Mouse (Mus musculus) megakaryocyte-erythroid progenitor cell, adult 5-6 weeks (primary cell): ENCODE measurements at regions not wholly inside any gene's neighbourhood (a gene's known extent, or its start where the extent isn't known, plus 50 kb on each side); places are given as distances from the start of the nearest gene placed in this dataset.
A peak's percentile ranks its signal among the peaks of the same experiment; 100 is the strongest.

ENCODE experiments used
- ATAC-seq: replicated peaks from 2 replicates; pipeline ENCODE4 v1.8.0; 2016; ENCODE audit warnings: mild to moderate bottlenecking, inconsistent platforms; ENCODE audit not compliant: severe bottlenecking, poor library complexity, low FRiP score, low TSS enrichment

DNA sequence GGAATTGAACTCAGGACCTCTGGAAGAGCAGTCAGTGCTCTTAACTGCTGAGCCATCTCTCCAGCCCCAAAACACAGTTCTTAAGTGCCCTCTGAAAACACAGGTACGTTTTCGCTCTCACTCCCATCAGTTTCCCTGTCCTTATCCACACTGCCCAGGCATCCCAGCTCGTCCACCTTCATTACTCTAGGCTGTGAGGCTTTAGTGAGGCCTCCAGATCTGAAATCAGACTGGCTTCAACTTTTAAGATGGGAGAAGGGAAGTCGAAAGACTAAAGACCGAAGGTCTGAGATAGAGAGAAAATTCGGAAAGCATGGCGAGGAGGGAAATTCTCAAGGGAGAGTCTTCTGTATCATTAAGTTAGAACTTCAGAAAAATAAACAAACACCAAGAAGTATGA is 54.8 kb upstream of the Tet2 start:
- no peak for ATAC-seq

DNA sequence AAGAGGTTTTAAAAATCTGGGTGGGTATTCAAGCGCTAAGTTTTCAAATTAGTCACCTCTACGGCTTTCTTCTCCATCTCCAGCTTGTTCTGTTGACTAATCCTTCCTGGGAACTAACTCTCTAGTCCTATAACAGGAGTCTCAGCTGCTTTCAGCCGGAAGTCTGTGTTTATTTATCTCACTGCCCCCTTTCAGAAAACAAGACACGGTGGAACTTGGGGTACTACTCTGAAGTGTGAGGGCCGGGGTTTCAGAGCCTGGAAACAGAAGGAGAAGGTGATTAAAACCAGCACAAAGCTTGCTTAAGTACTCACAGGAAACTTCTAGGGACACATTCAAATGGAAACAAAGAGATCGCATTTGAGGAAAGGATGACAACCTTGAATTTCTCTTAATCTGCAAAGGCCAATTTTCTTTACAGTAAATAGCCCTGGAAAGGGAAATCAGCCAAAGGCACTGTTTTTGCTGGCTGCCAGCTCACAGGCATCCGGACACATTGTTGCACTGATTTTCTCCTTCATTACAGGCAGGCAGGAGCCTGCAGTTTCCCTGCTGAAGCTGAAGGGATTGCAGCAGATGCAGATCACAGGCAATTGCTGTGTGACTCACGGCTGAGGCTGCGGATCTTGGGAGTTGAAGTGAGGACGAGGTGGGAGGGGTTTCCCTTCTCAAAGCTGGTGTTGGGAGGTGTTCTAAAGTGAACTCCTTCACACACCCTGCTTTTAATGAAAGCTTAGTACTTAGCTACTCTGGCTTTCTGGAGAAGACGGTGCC is 55.7 kb upstream of the Tet2 start:
- ATAC-seq = no peak

DNA sequence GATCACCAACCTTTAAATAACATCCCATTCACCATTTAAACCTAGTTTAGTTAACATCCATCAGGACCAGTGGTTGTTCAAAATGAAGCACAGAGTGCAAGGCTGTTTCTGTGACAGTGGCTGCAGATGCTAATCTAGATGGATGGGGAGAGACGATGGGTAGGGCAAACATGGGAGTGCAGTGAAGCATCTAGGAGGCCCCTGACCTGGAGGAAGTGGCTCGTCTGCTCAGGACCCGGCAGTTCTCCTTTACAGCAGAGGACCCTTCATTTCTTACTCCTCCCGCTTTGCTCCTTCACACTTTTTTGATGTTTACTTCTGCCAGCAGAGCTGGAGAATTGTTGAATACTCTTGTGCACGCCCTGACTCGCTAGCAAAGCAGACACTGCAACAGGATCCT is 60.5 kb upstream of the Tet2 start:
- no peak for ATAC-seq

DNA sequence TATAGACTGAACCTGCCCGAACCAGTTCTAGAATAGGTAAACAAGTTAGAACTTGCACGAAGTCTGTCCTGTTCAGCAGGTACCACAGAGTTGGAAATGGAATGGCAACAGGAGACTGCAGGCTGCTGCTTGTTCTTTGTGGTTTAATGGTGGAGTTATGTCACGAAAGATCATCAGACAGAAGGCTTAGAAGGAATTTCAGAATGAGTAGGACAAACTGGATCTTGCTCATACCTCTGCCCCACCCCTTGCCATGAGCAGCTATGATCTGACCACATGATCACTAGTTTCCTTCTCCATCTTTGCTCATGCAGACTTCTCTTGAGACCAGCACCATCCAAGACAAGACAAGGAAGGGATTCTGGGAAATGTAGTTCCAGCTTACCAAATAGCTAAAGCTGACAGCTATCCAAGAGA is 63.9 kb upstream of the Tet2 start:
- no peak for ATAC-seq

GRCm38 (mm10) chr3:133613836-133614711 is 69.1 kb upstream of the Tet2 start:
- ATAC-seq = peak; percentile 94

DNA sequence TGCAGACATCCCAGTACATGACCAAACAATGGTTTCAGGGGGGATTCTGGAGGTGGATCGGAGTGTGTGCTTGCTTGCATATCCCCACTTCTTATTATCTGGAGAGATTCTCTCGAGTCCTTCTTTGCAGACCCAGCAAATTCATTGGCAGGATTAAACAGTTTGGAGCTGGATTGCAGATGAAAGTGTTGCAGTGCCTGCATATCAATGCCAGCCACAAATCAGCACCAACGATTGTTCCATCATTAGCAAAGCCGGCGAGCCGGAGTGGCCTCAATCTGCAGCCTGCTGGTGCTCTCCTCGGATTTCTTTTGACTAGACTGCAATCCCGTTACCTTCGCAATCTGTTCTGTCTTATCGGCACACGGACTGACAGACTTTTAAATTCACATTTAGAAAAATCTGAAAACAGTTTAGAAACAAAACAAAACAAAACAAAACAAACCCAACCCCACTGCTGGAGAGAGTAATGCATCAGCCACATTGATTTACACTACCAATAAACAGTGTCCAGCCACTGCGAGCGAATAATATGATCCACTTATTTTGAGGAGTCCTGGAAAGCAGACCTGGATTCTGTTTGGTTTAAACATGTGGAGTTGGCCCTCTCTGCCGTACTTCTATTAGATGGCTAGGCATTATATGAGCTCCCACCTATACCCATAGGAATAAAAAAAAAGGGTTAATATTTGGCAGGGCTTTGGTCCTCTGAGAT is 69.9 kb upstream of the Tet2 start:
- no peak for ATAC-seq

- ATAC-seq = no peak
Measured at GRCm38 (mm10) chr3:133617036-133617435, 72.1 kb upstream of the Tet2 start.

DNA sequence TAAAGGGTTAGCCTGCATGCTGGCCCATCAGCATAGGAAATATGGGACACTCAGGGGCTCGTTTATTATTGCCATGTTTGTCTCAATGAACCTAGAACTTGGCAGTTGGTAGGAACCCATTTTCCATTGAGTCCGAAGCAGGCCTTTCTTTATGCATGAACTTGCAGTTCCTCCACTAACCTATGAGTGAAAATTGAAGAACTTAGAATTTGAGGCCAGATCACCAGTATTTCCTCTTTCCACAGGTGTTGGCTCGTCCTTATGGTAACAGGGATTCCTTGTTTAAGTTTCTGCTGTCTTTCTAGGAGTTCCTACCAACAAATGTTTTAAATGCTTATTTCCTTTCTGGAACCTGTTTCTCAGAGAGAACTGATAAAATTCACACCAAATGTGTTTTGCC is 73.6 kb upstream of the Tet2 start:
- ATAC-seq = no peak

- peak; percentile 82 for ATAC-seq
Measured at GRCm38 (mm10) chr3:133623201-133623744, 78.3 kb upstream of the Tet2 start.

DNA sequence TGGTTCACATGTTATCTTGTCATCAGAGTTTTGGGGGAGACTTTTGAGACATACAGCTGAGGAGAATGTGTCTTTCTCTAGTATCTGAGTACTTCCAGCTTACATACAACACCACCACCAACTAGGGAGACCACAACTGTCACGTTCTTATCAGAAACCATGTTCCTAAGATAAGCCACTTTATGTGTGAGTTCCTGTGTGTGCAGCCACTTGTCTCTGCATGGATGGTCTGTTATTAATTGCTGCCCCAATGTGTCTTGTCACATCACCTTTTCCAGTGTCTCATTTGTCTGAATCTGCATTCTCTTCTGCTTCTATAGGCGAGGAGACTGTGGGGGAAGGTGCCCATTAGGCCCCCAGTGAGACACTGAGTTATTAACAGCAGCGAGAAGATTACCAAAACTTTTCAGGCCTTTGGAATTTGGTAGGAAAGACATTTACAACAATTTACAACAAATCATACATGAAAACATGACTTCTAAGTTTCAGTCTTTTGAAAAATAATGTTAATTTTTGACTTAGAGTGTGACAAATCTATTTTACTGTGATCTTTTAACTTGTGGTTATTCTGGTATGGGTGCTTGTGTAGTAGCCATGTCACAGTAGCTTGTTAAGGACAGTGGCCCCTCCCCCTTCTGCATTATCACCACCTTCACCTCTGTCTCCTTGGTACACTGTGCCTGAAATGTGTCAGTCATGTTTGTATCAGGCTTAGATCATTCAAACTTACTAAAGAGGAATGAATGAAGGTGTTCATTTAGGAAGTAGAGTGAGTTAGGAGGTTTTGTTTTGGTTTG is 79.3 kb upstream of the Tet2 start:
- peak; percentile 68 for ATAC-seq

DNA sequence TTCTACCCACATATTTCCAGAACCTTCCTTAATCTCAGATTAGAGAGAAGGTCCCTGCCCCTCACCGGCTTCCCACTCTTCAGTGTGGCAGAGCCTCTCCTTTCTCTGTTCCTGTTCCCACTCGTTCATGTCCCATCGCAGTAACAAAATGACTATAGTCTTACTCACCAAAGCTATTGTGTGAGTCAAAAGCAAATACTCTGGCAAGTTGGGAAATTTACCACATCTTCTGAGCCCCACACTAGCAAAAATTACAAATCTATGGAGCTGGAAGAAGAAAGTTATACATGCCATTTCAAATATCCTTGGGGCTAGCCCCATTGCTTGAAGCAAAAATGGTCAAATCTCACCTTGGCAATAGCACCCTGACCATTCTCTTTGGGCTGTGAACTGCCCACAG is 80.1 kb upstream of the Tet2 start:
- ATAC-seq = no peak

DNA sequence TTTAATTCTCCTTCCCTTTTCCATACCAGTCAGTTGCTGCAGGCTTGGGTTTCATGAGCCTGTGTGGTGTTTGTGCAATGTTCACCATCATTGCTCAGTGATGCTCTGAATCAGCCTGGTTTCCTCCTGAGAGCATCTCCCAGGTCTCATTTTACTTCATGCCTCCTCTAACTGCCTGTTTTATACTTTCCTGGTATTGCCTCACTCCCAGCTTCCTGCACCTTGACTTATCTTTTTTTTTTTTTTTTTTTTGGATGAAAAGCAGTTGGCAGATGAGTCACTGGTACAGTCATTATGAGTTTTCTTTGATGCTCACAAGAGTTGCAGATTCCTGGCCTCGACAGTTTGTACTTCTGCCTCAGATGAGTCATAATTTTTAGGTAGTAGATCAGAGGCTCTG is 81.5 kb upstream of the Tet2 start:
- no peak for ATAC-seq

- 0 out of 2 replicates have a peak, but pooled peaks have one; percentile 12 for ATAC-seq
Measured at GRCm38 (mm10) chr3:133627116-133627844, 82.3 kb upstream of the Tet2 start.

DNA sequence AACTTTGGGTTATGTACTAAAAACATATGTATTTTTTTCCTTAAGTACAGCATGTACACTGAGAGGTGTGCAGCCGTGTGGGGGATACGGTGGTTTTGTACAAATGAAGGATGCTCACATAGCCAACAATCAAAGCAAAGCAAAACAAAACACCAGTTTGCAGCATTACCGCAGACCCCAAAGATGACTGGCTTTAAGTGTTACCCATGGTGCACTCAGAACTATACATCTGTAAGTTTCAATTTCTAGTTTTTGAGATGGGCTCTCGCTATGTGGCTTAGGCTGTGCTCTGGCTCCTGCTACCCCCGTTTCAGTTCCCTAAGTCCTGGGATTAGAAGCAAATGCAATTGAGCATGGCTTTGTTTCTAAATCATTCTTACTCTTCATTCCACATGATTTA is 89.4 kb upstream of the Tet2 start:
- no peak for ATAC-seq

DNA sequence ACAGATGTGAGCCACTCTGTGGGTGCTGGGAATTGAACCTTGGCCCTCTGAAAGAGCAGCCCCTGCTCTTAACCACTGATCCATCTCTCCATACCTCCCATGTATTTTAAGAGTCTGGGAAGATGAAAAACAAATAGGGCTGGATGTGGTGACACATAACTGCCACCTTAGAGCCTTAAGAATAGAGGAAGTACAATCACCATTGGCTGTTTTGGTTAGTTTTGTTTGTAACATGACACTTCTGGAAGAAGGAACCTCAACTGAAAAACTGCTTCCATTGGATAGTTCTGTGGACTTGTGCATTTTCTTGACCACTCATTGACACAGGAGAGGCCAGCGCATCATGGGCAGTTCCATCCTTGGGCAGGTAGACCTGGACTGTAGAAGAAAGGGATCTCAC is 100.7 kb upstream of the Tet2 start:
- no peak for ATAC-seq

GRCm38 (mm10) chr3:133646449-133647059 is 101.6 kb upstream of the Tet2 start:
- ATAC-seq = no peak

DNA sequence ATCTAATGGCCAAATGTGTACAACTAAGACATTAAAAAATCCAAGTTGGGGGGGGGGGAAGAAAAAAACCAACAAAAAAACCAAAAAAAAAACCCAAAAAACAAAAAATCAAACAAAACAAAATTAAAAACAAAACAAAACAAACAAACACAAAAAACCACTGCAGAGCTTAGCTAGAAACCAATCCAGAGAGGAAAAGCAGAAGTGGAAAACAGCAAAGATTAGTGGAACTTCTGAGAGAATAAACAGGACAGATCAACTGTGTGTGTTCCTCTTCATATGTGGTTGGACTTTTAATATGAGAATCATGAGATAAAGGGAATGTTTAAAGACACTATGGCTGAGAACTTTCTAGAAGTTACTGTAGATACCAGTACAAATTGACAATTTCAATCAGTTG is 105.1 kb upstream of the Tet2 start:
- no peak for ATAC-seq

- ATAC-seq = no peak
Measured at GRCm38 (mm10) chr3:133651996-133652395, 107.1 kb upstream of the Tet2 start.
